Mouse (Mus musculus) brown adipose tissue, adult 24 weeks (tissue): ENCODE data around the gene Snx32. TPM values are rescaled to one million over a fixed set of nuclear protein-coding genes. Genes with fewer than 3 reads are reported as not detected.
A peak's percentile ranks its signal among the peaks of the same experiment; 100 is the strongest.

ENCODE experiments used
- H3K27ac ChIP-seq: fragments of 200-500 bp; replicated peaks from 2 replicates; pipeline ENCODE4 v1.5.1; 2012; ENCODE audit warnings: low read depth, mild to moderate bottlenecking, low read length
- H3K4me1 ChIP-seq: fragments of 200-500 bp; 2 replicates; pipeline ENCODE4 v1.6.1; 2012; ENCODE audit warnings: low read length, mixed read lengths; ENCODE audit not compliant: control insufficient read depth, insufficient read depth, insufficient read length
- H3K4me3 ChIP-seq: fragments of 200-500 bp; 2 replicates; pipeline ENCODE4 v1.5.1; 2012; ENCODE audit warnings: low read depth, mild to moderate bottlenecking, low read length, moderate library complexity; ENCODE audit not compliant: insufficient read depth
- polyA plus RNA-seq: library from polyadenylated mRNA; stranded (reverse); fragments of >200 nt; gene quantifications from 2 replicates; pipeline ENCODE4 v1.2.4, GENCODE M21; 2012; ENCODE audit not compliant: missing spikeins, insufficient read depth, insufficient read length

The Snx32 gene
- 2.7 and 7.0 TPM in 2 replicates for polyA plus RNA-seq

- Histone ChIP-seq H3K4me1 (peaks cover 11% of the 10 kb centered on the region), H3K27ac (peak within 1 kb of the TSS; percentile 11; the same call in 1 of the 2 replicates), H3K4me3 (peak within 1 kb of the TSS; percentile 67)
Measured at GRCm38 (mm10) chr19:5510031-5511026, at the start of gene Snx32. Gene Snx32 (minus strand): TSS chr19:5510538.

GRCm38 (mm10) chr19:5559631-5560456 lies 49.5 kb upstream of the Snx32 start:
- Histone ChIP-seq H3K4me1 (peaks cover 8% of the 10 kb centered on the region; the same call in 1 of the 2 replicates), H3K27ac (no peak overlapping the region), H3K4me3 (peak overlapping the region; percentile 35)

GRCm38 (mm10) chr19:5559229-5559628 lies 48.9 kb upstream of the Snx32 start:
- H3K27ac ChIP-seq = no peak overlapping the region
- 0 out of 2 replicates have a peak overlapping the region, but pooled peaks have one; percentile 35 for H3K4me3 ChIP-seq
- peaks cover 8% of the 10 kb centered on the region; the same call in 1 of the 2 replicates for H3K4me1 ChIP-seq

- Histone ChIP-seq H3K4me1 (peaks cover 8% of the 10 kb centered on the region; the same call in 1 of the 2 replicates), H3K4me3 (no peak overlapping the region), H3K27ac (no peak overlapping the region)
Measured at GRCm38 (mm10) chr19:5558770-5559169, 48.4 kb upstream of the Snx32 start.

GRCm38 (mm10) chr19:5558169-5558568 lies 47.8 kb upstream of the Snx32 start:
- Histone ChIP-seq H3K27ac (no peak overlapping the region), H3K4me3 (no peak overlapping the region), H3K4me1 (peaks cover 8% of the 10 kb centered on the region; the same call in 1 of the 2 replicates)

- Histone ChIP-seq H3K4me1 (no peaks in the 10 kb centered on the region), H3K4me3 (no peak overlapping the region), H3K27ac (no peak overlapping the region)
Measured at GRCm38 (mm10) chr19:5554212-5554611, 43.9 kb upstream of the Snx32 start.

GRCm38 (mm10) chr19:5553802-5554201 lies 43.5 kb upstream of the Snx32 start:
- Histone ChIP-seq H3K27ac (no peak overlapping the region), H3K4me3 (no peak overlapping the region), H3K4me1 (no peaks in the 10 kb centered on the region)

GRCm38 (mm10) chr19:5547471-5548056 lies 37.2 kb upstream of the Snx32 start:
- H3K4me1 ChIP-seq = no peaks in the 10 kb centered on the region
- H3K4me3 ChIP-seq = no peak overlapping the region
- H3K27ac ChIP-seq = no peak overlapping the region

- H3K4me3 ChIP-seq = no peak overlapping the region
- no peak overlapping the region for H3K27ac ChIP-seq
- no peaks in the 10 kb centered on the region for H3K4me1 ChIP-seq
Measured at GRCm38 (mm10) chr19:5544031-5544430, 33.7 kb upstream of the Snx32 start.

GRCm38 (mm10) chr19:5543362-5543761 lies 33.0 kb upstream of the Snx32 start:
- Histone ChIP-seq H3K4me3 (no peak overlapping the region), H3K27ac (no peak overlapping the region), H3K4me1 (no peaks in the 10 kb centered on the region)

- H3K4me3 ChIP-seq = no peak overlapping the region
- H3K4me1 ChIP-seq = no peaks in the 10 kb centered on the region
- no peak overlapping the region for H3K27ac ChIP-seq
Measured at GRCm38 (mm10) chr19:5538786-5539185, 28.4 kb upstream of the Snx32 start.

- no peaks in the 10 kb centered on the region; the same call in 1 of the 2 replicates for H3K4me1 ChIP-seq
- H3K27ac ChIP-seq = no peak overlapping the region
- H3K4me3 ChIP-seq = no peak overlapping the region
Measured at GRCm38 (mm10) chr19:5532520-5532919, 22.2 kb upstream of the Snx32 start.

GRCm38 (mm10) chr19:5530138-5530524 lies 19.8 kb upstream of the Snx32 start:
- Histone ChIP-seq H3K27ac (no peak overlapping the region), H3K4me3 (no peak overlapping the region), H3K4me1 (no peaks in the 10 kb centered on the region; the same call in 1 of the 2 replicates)

GRCm38 (mm10) chr19:5529325-5530137 lies 19.2 kb upstream of the Snx32 start:
- Histone ChIP-seq H3K27ac (no peak overlapping the region), H3K4me1 (no peaks in the 10 kb centered on the region; the same call in 1 of the 2 replicates), H3K4me3 (peak overlapping the region; percentile 39)
